Mouse (Mus musculus) heart, adult 2 months (tissue): Measurements from ENCODE around the gene Mphosph6. TPM values are rescaled to one million over a fixed set of nuclear protein-coding genes. Genes with fewer than 3 reads are reported as not detected.

Source experiments
- DNase-seq, 2 experiments: peaks; one replicate each; pipeline ENCODE4 v3.0.0; 2021
- H3K27ac ChIP-seq: fragments of 200-600 bp; 2 replicates; pipeline ENCODE4 v1.8.1; 2022
- H3K27me3 ChIP-seq: fragments of 200-500 bp; 2 replicates; pipeline ENCODE4 v1.6.1; 2012; ENCODE audit warnings: mild to moderate bottlenecking, low read length, inconsistent platforms, mixed read lengths; ENCODE audit not compliant: control insufficient read depth, insufficient read depth
- H3K36me3 ChIP-seq: fragments of 200-500 bp; 2 replicates; pipeline ENCODE4 v1.6.1; 2012; ENCODE audit warnings: low read length, inconsistent platforms; ENCODE audit not compliant: control insufficient read depth, insufficient read depth
- H3K4me1 ChIP-seq: fragments of 200-500 bp; 2 replicates; pipeline ENCODE4 v1.6.1; 2011; ENCODE audit warnings: low read length; ENCODE audit not compliant: control insufficient read depth, insufficient read depth
- H3K4me3 ChIP-seq: fragments of 200-600 bp; 2 replicates; pipeline ENCODE4 v1.8.1; 2022
- H3K79me2 ChIP-seq: fragments of 200-500 bp; replicated peaks from 2 replicates; pipeline ENCODE4 v1.6.1; 2012; ENCODE audit warnings: mild to moderate bottlenecking, inconsistent platforms, low read length, moderate library complexity, mixed read lengths; ENCODE audit not compliant: control insufficient read depth, insufficient read depth
- H3K9ac ChIP-seq: fragments of 200-500 bp; 2 replicates; pipeline ENCODE4 v1.6.1; 2012; ENCODE audit warnings: low read depth, mild to moderate bottlenecking, control low read depth, inconsistent platforms, low read length, mixed read lengths
- CTCF ChIP-seq: fragments of 200-600 bp; IDR thresholded peaks from 2 replicates; pipeline ENCODE4 v1.8.1; 2022; ENCODE audit warnings: antibody characterized with exemption, mild to moderate bottlenecking, moderate library complexity
- EP300 ChIP-seq: fragments of 200-500 bp; IDR thresholded peaks from 2 replicates; pipeline ENCODE4 v1.6.1; 2011; ENCODE audit warnings: low read depth, low read length, control low read depth; ENCODE audit not compliant: insufficient read depth
- POLR2A ChIP-seq: fragments of 200-500 bp; IDR thresholded peaks from 2 replicates; pipeline ENCODE4 v1.6.1; 2011; ENCODE audit warnings: mild to moderate bottlenecking, low read depth, low read length, control low read depth; ENCODE audit not compliant: insufficient read depth
- WGBS: fragments of 180-500 bp; shearing (Covaris S2); methylation state at CpG from one replicate; pipeline ENCODE4 v1.1.7; 2018; 5-methylcytosine and 5-hydroxymethylcytosine counted together
- intact Hi-C: fragments of 180-260 bp; cut with DNase I; formaldehyde crosslinking; loops from one replicate; pipeline ENCODE4 v1.15.1; 2025
- polyA plus RNA-seq: library from polyadenylated mRNA; depleted of rRNA; stranded (reverse); fragments of >200 nt; gene quantifications from 2 replicates; pipeline ENCODE4 v1.2.3, GENCODE M21; 2012; rRNA removed
- total RNA-seq, 2 experiments: library from RNA; stranded (reverse); gene quantifications; 2 replicates each; pipeline ENCODE4 v1.2.3; 2021

Mphosph6 gene
- total and polyA plus RNA-seq, 3 experiments: 3.9 to 8.9 (median 8.4) TPM

- H3K79me2 ChIP-seq: no peaks in the 10 kb centered on the region
- intact Hi-C loops: no loop called here
- DNase-seq: no peak
- 64% methylated on average over 15 of the region's 15 CpGs for WGBS
- H3K36me3 ChIP-seq: no peaks in the 10 kb centered on the region
- H3K4me1 ChIP-seq: no peaks in the 10 kb centered on the region
- H3K27ac ChIP-seq: no peak overlapping the region
- no peak overlapping the region for H3K9ac ChIP-seq
- no peak overlapping the region for H3K4me3 ChIP-seq
- H3K27me3 ChIP-seq: peaks cover 2% of the 10 kb centered on the region; the same call in 1 of the 2 replicates
- TF ChIP-seq POLR2A: no peak
- TF ChIP-seq CTCF: no peak
- no peak for TF ChIP-seq EP300
These were observed 59.2 kb downstream of the Mphosph6 start for GRCm38 (mm10) chr8:117742431-117743012.

Other genes starting within 250 kb of the Mphosph6 start
- gene Sdr42e1, start 128.3 kb downstream of the Mphosph6 start, total RNA-seq: 1 to 10 TPM; 1.7 to 2.1 TPM
- 4.8 and 5.2 TPM in 2 replicates for gene Sdr42e1, start 128.3 kb downstream of the Mphosph6 start, polyA plus RNA-seq
- gene Hsd17b2, start 100.0 kb downstream of the Mphosph6 start, total RNA-seq: not detected
- gene Hsd17b2, start 100.0 kb downstream of the Mphosph6 start, polyA plus RNA-seq: not detected in 2 replicates